Mouse (Mus musculus): ENCODE measurements at regions not wholly inside any gene's neighbourhood (a gene's known extent, or its start where the extent isn't known, plus 50 kb on each side); places are given as distances from the start of the nearest gene placed in this dataset.

DNA sequence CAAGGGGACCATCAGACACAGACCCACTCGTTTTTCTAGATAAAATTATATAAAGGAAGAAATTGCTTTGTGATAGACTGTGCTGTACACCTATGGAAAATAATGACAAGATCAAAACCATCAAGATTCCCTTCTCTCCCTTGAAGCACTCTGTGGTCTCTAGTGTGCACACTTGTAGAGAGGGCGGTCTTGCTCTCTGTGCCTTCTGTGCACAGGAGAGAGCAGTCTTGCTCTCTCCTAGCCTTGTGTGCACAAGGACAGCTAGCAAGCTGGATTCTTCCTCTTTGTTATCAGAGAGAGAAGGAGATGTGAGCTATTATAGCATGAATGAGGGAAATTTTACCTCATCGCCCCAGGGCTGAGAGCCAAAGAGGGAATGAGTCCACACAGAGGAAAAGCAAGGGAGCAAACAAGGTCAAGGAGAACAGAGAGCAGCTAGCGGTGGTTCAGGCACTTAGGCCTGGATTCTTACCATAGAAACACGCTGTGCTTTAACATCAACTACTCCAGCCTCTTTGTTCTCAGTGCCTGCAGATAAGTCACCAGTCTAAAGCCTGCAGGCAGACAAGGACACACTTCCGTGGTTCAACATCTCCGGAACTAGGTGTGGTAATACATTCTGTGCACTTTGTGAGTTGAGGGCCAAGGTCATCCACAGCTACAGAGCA is 160.2 kb upstream of the Tas2r134 start:
- no peak for TF ChIP-seq CTCF (IDR thresholded peaks at IDR 0.05; ENCODE audit: extremely low read depth, insufficient read length, insufficient replicate concordance, low read depth, low read length)
- TF ChIP-seq POLR2A (IDR thresholded peaks at IDR 0.05; ENCODE audit: low read depth, low read length) = no peak
- WGBS = 52% methylated on average over 7 of the region's 7 CpGs
- no peak overlapping the region for H3K4me3 ChIP-seq (ENCODE audit: low read depth, low read length)

GRCm38 (mm10) chr2:51466003-51466402 is 161.3 kb upstream of the Tas2r134 start:
- Histone ChIP-seq H3K4me3 (ENCODE audit: low read depth, low read length) (no peak overlapping the region), H3K36me3 (ENCODE audit: control insufficient read depth, insufficient read depth, low read length) (no peaks in the 10 kb centered on the region), H3K27me3 (ENCODE audit: control insufficient read depth, insufficient read depth, low read length) (no peaks in the 10 kb centered on the region), H3K4me1 (ENCODE audit: control insufficient read depth, insufficient read depth, insufficient read length, low read length) (no peaks in the 10 kb centered on the region), H3K27ac (ENCODE audit: insufficient read depth, low read depth, low read length) (no peak overlapping the region)
- no peak for TF ChIP-seq POLR2A (IDR thresholded peaks at IDR 0.05; ENCODE audit: low read depth, low read length)
- WGBS = 90% methylated on average over 7 of the region's 7 CpGs

More for the DNA sequence above, 160.2 kb upstream of the Tas2r134 start:
- H3K36me3 ChIP-seq (ENCODE audit: control insufficient read depth, insufficient read depth, low read length) = no peaks in the 10 kb centered on the region
- H3K4me1 ChIP-seq (ENCODE audit: control insufficient read depth, insufficient read depth, insufficient read length, low read length) = no peaks in the 10 kb centered on the region
- H3K27ac ChIP-seq (ENCODE audit: insufficient read depth, low read depth, low read length) = no peak overlapping the region
- no peaks in the 10 kb centered on the region for H3K27me3 ChIP-seq (ENCODE audit: control insufficient read depth, insufficient read depth, low read length)

DNA sequence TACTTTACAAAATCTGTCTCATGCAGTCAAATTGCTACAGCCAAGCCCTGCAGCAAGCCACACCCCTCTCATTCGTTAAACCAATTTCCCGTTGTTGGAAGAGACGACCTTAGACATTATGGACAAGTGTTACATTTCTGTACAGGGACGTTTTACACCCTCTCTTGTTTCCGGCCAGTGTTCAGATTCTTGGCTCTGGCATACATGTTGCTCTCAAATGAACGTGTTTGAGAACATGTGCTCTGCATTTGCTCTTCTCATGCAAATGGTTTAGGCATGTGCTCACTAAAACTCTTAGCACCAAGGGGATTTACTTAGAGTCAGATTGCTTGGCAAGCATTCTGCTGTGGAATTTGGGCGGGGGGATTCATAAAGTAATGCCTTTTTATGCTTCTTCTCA is 161.7 kb upstream of the Tas2r134 start:
- no peaks in the 10 kb centered on the region for H3K4me1 ChIP-seq (ENCODE audit: control insufficient read depth, insufficient read depth, insufficient read length, low read length)
- 56% methylated on average over 7 of the region's 7 CpGs for WGBS
- no peak overlapping the region for H3K4me3 ChIP-seq (ENCODE audit: low read depth, low read length)
- no peaks in the 10 kb centered on the region for H3K27me3 ChIP-seq (ENCODE audit: control insufficient read depth, insufficient read depth, low read length)
- H3K36me3 ChIP-seq (ENCODE audit: control insufficient read depth, insufficient read depth, low read length) = no peaks in the 10 kb centered on the region
- no peak for TF ChIP-seq POLR2A (IDR thresholded peaks at IDR 0.05; ENCODE audit: low read depth, low read length)
- TF ChIP-seq CTCF (IDR thresholded peaks at IDR 0.05; ENCODE audit: extremely low read depth, insufficient read length, insufficient replicate concordance, low read depth, low read length) = no peak
- no peak overlapping the region for H3K27ac ChIP-seq (ENCODE audit: insufficient read depth, low read depth, low read length)

- H3K27me3 ChIP-seq (ENCODE audit: control insufficient read depth, insufficient read depth, low read length) = no peaks in the 10 kb centered on the region
- no peak overlapping the region for H3K27ac ChIP-seq (ENCODE audit: insufficient read depth, low read depth, low read length)
- H3K36me3 ChIP-seq (ENCODE audit: control insufficient read depth, insufficient read depth, low read length) = no peaks in the 10 kb centered on the region
- WGBS = 78% methylated on average over 2 of the region's 2 CpGs
- H3K4me1 ChIP-seq (ENCODE audit: control insufficient read depth, insufficient read depth, insufficient read length, low read length) = no peaks in the 10 kb centered on the region
- TF ChIP-seq POLR2A (IDR thresholded peaks at IDR 0.05; ENCODE audit: low read depth, low read length) (no peak), CTCF (IDR thresholded peaks at IDR 0.05; ENCODE audit: extremely low read depth, insufficient read length, insufficient replicate concordance, low read depth, low read length) (no peak)
- no peak overlapping the region for H3K4me3 ChIP-seq (ENCODE audit: low read depth, low read length)
Observed at GRCm38 (mm10) chr2:51464356-51464755, 163.0 kb upstream of the Tas2r134 start.

DNA sequence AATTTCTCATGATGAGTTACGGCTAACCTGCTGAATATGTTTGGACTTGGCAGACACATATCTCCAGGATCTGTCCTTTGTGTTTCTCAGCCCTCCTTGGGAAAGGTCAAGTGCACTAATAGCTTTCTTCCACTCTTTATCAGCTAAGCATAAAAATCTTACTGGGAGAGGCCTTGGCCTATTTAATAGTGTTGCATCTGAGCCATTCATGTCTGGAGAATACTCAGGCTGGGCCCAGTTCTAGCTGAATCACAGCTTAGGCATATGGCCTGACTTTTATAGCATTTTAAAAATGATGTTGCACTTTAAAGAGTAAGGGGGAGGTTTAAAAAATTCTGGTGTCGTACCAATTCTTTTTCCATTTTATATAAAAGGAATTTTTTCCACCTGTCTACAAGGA is 166.4 kb upstream of the Tas2r134 start:
- TF ChIP-seq POLR2A (IDR thresholded peaks at IDR 0.05; ENCODE audit: low read depth, low read length) (no peak), CTCF (IDR thresholded peaks at IDR 0.05; ENCODE audit: extremely low read depth, insufficient read length, insufficient replicate concordance, low read depth, low read length) (no peak)
- 88% methylated on average over 2 of the region's 2 CpGs for WGBS
- no peaks in the 10 kb centered on the region for H3K4me1 ChIP-seq (ENCODE audit: control insufficient read depth, insufficient read depth, insufficient read length, low read length)
- H3K27ac ChIP-seq (ENCODE audit: insufficient read depth, low read depth, low read length) = no peak overlapping the region
- no peaks in the 10 kb centered on the region for H3K27me3 ChIP-seq (ENCODE audit: control insufficient read depth, insufficient read depth, low read length)
- no peaks in the 10 kb centered on the region for H3K36me3 ChIP-seq (ENCODE audit: control insufficient read depth, insufficient read depth, low read length)
- H3K4me3 ChIP-seq (ENCODE audit: low read depth, low read length) = no peak overlapping the region

GRCm38 (mm10) chr2:51459486-51459885 is 167.8 kb upstream of the Tas2r134 start:
- no peak overlapping the region for H3K27ac ChIP-seq (ENCODE audit: insufficient read depth, low read depth, low read length)
- H3K27me3 ChIP-seq (ENCODE audit: control insufficient read depth, insufficient read depth, low read length) = no peaks in the 10 kb centered on the region
- H3K4me1 ChIP-seq (ENCODE audit: control insufficient read depth, insufficient read depth, insufficient read length, low read length) = no peaks in the 10 kb centered on the region
- H3K36me3 ChIP-seq (ENCODE audit: control insufficient read depth, insufficient read depth, low read length) = no peaks in the 10 kb centered on the region
- no peak overlapping the region for H3K4me3 ChIP-seq (ENCODE audit: low read depth, low read length)
- no peak for TF ChIP-seq CTCF (IDR thresholded peaks at IDR 0.05; ENCODE audit: extremely low read depth, insufficient read length, insufficient replicate concordance, low read depth, low read length)
- no peak for TF ChIP-seq POLR2A (IDR thresholded peaks at IDR 0.05; ENCODE audit: low read depth, low read length)
- WGBS = 93% methylated on average over 2 of the region's 2 CpGs

DNA sequence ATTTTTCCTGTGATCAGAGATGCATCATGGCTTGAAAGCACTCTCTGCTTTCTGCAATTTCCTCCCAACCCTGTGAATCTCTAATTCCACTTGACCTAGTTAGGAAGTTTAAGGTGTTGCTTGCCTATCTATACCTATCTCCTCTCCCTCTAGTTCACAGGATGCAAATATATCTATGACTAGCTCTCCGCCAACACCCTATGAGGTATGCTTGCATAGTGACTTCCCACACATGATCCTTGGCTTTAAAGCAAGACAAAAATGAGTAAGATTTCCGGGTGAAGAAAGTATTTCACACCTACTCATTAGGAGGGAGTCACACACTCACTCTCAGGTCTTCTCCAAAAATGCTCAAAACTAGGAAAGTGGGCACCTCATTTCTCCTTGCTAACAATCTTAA is 169.6 kb upstream of the Tas2r134 start:
- no peaks in the 10 kb centered on the region for H3K27me3 ChIP-seq (ENCODE audit: control insufficient read depth, insufficient read depth, low read length)
- H3K36me3 ChIP-seq (ENCODE audit: control insufficient read depth, insufficient read depth, low read length) = no peaks in the 10 kb centered on the region
- 71% methylated on average over 2 of the region's 2 CpGs for WGBS
- H3K27ac ChIP-seq (ENCODE audit: insufficient read depth, low read depth, low read length) = no peak overlapping the region
- no peak overlapping the region for H3K4me3 ChIP-seq (ENCODE audit: low read depth, low read length)
- H3K4me1 ChIP-seq (ENCODE audit: control insufficient read depth, insufficient read depth, insufficient read length, low read length) = no peaks in the 10 kb centered on the region
- TF ChIP-seq POLR2A (IDR thresholded peaks at IDR 0.05; ENCODE audit: low read depth, low read length) (no peak), CTCF (IDR thresholded peaks at IDR 0.05; ENCODE audit: extremely low read depth, insufficient read length, insufficient replicate concordance, low read depth, low read length) (no peak)
